Mouse (Mus musculus): ENCODE measurements around the gene Hectd4.
"Not testable (repeated sequence)": the region's sequence is repeated elsewhere in the genome, so short reads cannot be mapped to it uniquely, and the experiment has no call there.

Gene Hectd4

GRCm38 (mm10) chr5:121206540-121206939, 13.5 kb upstream of the Hectd4 start:
- no peak for DNase-seq (ENCODE audit: low read depth)

GRCm38 (mm10) chr5:121206984-121207383, 13.0 kb upstream of the Hectd4 start:
- DNase-seq (ENCODE audit: low read depth): no peak

- DNase-seq (ENCODE audit: low read depth): no peak
These were observed 10.0 kb upstream of the Hectd4 start for GRCm38 (mm10) chr5:121209755-121210600.

- no peak for DNase-seq (ENCODE audit: low read depth)
These were observed 9.5 kb upstream of the Hectd4 start for GRCm38 (mm10) chr5:121210601-121210924.

- no peak for DNase-seq (ENCODE audit: low read depth)
These were observed 7.9 kb upstream of the Hectd4 start for GRCm38 (mm10) chr5:121212108-121212507.

- DNase-seq (ENCODE audit: low read depth): no peak
These were observed 5.3 kb upstream of the Hectd4 start for GRCm38 (mm10) chr5:121214707-121215106.

- no peak for DNase-seq (ENCODE audit: low read depth)
These were observed 4.5 kb upstream of the Hectd4 start for GRCm38 (mm10) chr5:121215380-121216125.

GRCm38 (mm10) chr5:121216126-121216446, 3.9 kb upstream of the Hectd4 start:
- peak; percentile 61 for DNase-seq (ENCODE audit: low read depth)

GRCm38 (mm10) chr5:121216584-121217312, 3.3 kb upstream of the Hectd4 start:
- DNase-seq (ENCODE audit: low read depth): not testable (repeated sequence)

GRCm38 (mm10) chr5:121217313-121217634, 2.7 kb upstream of the Hectd4 start:
- DNase-seq (ENCODE audit: low read depth): no peak

- DNase-seq (ENCODE audit: low read depth): no peak
These were observed 829 bp upstream of the Hectd4 start for GRCm38 (mm10) chr5:121219190-121219589.

GRCm38 (mm10) chr5:121220732-121221301, 798 bp downstream of the Hectd4 start:
- DNase-seq (ENCODE audit: low read depth): no peak

- no peak for DNase-seq (ENCODE audit: low read depth)
These were observed 1.4 kb downstream of the Hectd4 start for GRCm38 (mm10) chr5:121221328-121221850.

- DNase-seq (ENCODE audit: low read depth): not testable (repeated sequence)
These were observed 4.0 kb downstream of the Hectd4 start for GRCm38 (mm10) chr5:121224020-121224419.

- DNase-seq (ENCODE audit: low read depth): no peak
These were observed 4.8 kb downstream of the Hectd4 start for GRCm38 (mm10) chr5:121224856-121225255.

- DNase-seq (ENCODE audit: low read depth): no peak
These were observed 5.8 kb downstream of the Hectd4 start for GRCm38 (mm10) chr5:121225854-121226253.

GRCm38 (mm10) chr5:121226406-121226805, 6.4 kb downstream of the Hectd4 start:
- DNase-seq (ENCODE audit: low read depth): no peak

GRCm38 (mm10) chr5:121226845-121227244, 6.8 kb downstream of the Hectd4 start:
- no peak for DNase-seq (ENCODE audit: low read depth)

GRCm38 (mm10) chr5:121227330-121227729, 7.3 kb downstream of the Hectd4 start:
- not testable (repeated sequence) for DNase-seq (ENCODE audit: low read depth)

GRCm38 (mm10) chr5:121229182-121229581, 9.2 kb downstream of the Hectd4 start:
- DNase-seq (ENCODE audit: low read depth): no peak

- DNase-seq (ENCODE audit: low read depth): no peak
These were observed 10.8 kb downstream of the Hectd4 start for GRCm38 (mm10) chr5:121230811-121231210.

- no peak for DNase-seq (ENCODE audit: low read depth)
These were observed 12.8 kb downstream of the Hectd4 start for GRCm38 (mm10) chr5:121232789-121233188.
